Mouse (Mus musculus) right cerebral cortex, adult 2 months (tissue): Measurements from ENCODE around the gene Arhgap45.

Experiments
- DNase-seq, 2 experiments: peaks; one replicate each; pipeline ENCODE4 v3.0.0; 2021 to 2022; ENCODE audit warnings: low spot score in 2 of 2

The Arhgap45 gene

DNA sequence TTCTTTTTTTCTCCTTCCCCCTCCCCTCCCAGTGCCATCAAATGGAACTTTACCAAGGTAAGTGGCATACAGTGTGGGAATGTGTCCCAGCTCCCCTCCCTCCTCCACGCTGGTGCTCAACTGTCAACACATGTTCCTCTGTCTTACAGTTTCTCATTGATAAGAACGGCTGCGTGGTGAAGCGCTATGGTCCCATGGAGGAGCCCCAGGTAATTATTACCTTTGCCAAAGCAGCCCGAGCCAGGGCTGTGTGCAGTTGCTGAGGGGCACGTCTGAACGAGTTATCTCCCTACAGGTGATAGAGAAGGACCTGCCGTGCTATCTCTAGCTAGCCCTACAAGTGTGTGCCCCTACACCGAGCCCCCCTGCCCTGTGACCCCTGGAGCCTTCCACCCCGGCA is 39.4 kb downstream of the Arhgap45 start:
- no peak for DNase-seq

DNA sequence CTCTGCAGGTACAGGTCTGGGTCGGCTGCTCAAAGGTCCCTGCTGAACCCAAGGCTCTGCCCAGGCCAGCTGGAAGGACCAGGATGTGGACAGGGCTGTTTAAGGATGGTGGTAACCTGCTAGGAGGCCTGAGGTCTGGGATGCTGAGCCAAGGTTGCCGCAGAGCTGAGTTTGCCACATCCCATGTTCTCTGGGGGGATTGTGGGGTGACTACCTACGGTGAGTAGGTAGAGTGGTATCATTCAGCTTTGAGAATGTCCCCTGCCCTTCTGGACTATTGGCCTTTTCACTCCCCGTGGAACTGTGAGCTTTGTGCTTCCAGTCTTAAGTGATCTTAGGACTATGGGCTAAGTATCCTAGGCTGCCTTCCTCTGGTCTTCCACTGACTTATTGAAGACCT is 40.1 kb downstream of the Arhgap45 start:
- DNase-seq, result no peak

DNA sequence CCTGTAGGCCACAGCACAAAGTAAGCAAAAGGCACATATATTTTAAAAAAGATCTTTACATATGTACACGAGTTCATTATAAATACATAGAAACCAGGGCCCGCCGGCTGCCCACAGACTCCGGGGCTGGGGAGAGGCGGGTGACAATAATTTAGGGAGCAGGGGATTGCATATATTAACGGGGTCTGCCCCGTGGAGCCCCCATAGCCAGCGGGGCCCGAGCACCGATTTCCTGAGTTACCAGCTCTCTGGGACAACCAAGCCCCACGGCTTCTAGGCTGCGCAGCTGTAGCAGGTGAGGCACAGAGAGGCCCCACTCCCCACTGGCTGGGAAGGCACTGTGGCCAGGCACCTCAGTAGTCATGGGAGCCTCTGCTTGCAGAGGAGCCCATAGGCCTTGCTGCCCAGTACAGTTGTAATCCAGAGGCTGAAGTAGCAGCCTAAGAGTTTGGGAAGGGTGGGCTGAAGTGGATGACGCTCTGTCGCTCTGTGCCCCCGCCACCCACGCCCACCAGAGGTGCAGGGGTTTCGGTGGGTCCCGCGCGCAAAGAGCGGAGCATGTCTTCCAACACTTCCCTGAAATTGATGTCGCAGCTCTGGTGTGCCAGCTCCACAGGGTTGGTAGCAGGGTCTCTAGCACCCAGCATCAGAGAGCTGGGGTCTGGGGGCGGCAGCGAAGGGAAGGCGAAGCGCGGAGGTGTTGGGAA is 40.7 kb downstream of the Arhgap45 start:
- DNase-seq, result no peak

DNA sequence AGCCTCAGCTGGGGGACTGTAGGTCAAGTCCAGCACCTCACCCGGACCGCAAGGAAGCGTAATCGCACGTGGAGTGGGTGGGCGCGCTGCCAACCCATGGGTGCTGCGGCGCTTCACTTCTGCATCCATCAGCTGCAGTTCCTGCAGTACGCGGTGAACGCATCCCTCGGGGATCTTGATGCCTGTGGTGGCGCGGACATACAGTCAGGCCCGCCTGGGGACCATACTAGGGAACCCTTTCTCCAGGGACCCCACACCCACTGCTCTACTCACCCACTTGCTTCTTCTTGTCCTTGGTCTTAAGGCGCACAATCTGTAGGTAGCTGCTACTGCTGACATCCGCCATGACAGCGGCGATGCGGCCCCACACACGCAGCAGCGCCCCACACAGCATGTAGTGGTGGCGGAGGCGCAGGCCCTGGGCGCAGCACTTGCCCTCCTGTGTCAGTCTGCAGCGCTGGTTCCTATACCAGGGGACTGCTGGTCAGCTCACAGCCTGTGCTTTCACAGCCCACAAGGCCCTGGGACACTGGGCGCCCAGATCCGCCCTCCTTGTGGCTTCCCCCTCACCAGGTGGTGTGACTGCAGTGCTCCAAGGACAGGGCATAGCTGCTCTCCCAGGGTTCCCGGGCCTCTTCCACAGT is 41.4 kb downstream of the Arhgap45 start:
- no peak for DNase-seq

DNA sequence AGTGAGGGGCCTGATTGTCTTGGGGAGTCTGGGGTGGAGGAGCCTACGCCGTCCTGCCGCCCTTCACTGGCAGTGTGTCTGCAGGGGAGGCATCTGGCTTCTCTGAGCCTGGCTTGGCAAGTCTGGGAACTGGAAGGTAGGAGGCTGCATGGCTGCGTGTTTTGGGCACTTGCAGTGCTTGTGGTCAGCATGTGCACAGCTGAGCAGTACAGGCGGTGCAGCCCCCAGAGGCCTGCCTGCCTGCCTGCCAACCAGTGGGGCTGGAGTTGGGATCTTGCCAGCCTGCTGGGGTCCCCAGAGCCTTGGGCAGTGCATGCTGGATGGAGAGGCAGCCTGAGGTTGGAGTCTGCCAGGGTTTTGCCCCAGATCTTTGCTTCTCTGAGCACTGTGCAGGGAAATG is 46.7 kb downstream of the Arhgap45 start:
- no peak for DNase-seq

DNA sequence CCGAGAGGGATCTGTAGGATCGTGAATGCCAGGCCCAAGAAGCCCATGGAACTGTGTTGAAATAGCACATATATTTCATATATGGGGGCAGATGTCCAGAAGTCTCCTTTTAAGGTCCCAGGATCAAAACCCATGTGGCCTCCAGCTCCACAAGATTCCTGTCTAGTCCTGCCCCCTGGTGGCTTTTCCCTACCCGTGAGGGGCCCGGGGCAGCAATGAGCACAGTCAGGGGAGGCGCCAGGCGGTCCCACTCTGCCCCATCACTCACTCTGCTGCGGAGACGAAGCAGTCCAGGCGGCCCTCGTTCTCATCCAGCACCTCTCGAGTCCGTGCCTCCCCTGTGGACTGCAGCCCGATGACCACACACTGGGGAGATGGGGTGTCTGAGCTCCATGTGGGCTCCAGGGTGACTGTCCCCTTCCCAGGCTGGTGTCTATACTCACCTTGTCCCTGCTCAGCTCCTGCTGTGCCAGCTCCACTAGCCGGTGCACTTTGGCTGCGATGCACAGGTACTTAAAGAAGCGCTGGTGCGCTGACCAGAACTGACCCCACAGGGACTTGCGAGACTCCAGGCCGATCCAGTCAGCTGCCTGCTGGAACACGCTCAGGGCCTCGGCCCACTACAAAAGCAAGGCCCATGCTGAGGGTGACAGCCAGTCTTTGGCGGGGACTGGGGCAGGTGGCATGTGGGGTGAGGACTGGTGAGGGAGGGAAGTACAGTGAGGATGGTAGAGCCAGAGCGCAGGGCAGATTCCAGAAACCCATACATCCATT is 47.6 kb downstream of the Arhgap45 start:
- no peak for DNase-seq

DNA sequence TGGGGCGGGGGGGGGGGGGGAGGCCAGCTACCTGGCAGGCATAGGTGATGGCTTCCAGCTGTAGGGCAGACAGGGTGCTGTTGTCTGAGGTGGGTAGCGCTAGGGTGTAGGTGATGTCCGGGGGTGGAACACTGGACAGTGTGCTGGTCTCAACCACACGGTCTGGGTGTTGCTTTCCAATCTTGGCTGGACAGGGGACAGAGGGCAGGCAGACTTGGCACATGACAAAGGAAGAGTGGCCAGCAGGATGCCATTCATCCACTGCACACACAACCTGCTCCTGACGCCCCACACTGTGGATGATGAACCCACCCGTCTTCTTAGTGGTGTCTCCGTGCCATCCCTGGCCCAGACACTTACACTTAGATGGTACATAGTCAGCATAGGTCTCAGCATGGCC is 52.8 kb downstream of the Arhgap45 start:
- no peak for DNase-seq

DNA sequence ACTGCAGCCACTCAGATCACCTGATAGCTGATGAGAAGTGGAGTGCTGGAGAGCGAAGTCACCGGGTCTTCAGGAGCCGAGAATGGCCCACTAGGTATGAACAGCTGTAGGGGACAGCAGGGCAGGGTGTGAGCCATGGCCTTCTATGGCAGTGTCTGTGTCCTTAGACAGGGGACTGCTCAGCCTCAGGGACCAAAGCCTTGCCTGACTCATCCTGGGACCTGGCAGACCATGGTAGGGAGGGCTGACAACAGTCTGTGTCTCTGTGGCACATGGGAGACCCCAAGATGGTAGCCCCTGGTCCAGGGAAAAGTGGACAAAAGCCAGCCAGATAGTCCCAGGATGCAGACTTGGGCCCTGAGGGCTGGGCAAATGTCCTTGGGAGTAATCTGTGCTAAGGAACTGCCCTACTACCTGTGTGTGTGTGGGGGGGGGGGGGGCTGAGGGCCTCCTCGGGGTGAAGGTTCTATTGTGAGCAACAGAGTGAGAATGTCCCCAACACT is 53.5 kb downstream of the Arhgap45 start:
- DNase-seq, result no peak

DNA sequence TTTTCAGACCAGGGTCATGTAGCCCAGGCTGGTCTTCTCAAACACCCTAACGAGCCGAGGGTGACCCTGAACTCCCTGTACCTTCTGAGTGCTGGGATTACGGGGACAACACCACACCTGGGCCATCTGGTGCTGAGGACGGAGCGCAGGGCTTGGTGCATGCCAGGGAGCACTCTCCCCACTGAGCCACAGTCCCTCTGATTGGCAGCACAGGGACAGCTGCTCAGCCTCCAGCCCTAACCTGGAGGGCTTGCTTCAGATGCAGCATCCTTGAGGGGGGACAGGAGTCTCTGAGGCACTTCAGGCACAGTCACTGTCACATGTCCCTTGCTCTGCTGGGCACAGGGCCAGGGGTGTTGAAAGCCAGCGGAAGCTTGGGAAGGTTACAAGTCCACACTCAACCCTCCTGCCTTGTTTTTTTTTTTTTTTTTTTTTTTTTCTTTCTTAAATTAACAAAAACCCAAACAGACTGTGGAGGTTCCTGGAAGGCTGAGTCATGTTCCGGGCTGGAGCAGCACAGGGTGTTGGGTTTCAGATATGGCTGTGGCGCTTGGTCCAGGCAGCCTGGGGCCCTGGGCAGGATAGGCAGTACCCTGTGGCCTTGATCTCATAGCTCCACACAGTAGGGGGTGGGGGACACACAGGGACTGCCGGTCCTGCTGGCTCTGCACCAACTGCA is 54.5 kb downstream of the Arhgap45 start:
- DNase-seq, result peak; percentile 73 to 74

DNA sequence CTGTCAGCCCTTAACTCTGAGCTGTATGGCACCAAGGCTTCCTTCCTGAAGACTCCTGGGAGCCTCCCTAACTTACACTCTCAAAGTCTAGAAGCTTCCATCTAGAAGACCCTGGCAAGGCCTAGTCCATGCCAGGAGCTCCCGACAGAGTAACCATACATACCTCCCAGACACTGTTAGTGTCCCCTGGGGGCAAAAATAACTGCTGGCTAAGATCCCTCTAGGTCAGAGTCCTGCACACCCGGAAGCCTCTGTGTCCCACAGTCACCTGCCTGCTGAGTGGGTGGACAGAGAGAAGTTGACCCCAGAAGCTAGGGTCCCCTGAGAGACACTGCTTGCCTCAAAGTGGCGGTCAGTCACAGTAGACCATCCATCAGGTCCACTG is 55.1 kb downstream of the Arhgap45 start:
- no peak for DNase-seq

DNA sequence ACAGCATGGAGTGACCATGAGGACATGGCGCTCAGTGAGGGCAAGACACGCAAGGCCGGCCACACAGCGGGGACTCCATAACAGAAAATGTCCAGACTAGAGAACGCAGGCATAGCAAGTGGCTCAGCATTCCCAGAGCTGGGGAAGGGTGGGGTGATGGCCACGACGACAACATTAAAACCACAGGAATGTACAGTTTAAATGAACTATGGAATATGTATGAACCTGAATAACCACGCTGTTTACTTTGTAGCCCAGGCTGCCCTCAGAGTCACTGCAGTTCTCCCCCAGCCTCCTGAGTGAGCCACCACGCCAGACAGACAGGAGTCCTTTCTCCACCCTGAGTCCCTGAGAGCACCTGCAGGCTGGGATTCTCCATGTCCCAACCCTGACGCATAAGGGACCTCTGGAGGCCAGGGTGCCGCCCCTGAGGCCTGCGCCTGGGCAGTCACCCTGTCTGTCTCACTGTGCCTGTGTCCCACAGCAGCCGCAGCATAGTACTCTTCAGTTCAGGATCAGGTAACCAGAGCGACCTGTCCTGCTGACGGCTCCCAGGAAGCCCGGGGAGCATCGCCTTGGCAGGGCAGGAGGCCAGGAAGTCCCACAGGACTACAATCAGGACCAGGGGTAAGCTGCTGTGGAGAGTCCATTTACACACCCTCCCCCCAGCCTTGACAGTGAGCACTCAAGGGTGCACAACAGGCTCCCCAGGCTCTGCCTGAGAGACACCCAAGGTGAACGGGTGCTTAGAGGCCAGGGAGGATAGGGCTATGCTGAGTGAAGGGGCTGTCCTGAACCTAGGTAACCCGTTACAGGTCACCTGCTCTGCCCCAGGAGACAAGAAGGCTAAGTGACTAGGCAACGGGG is 56.4 kb downstream of the Arhgap45 start:
- DNase-seq, result no peak

DNA sequence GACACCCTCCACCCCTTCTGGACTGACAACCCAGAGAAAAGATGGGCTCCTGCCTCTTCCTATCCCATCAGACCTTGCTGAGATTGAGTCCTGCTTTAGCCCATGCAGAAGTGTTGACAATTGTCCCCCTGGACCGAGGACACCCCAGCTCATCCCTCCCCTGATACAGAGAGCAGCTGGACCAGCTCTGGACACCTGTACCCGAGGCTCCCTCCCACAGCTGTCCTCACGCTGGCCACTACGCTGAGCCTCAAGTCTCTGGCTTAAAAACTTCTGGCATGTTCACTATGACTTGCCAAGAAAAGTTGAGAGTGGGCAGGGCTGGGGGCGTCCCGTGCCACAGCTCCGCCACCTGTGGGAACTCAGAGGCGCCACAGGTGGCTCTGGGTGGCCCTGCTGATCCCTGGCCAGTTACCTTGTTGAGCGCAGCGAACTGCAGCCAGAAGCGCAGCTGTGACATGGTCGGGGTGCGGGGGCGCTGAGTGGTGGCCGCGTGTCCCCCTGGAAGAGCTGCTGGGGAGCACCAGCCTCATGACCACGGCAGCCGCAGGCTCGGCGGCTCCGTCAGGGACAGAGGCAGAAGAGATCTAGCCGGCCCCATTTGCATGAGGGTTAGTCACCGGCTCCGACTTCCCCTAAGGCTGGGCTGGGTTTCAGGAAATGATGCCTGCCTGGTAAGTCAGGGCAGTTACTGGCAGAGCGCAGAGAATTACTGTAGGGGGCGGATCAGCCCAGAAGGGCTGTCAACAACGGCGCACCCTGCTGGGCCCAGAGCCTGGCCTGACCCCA is 58.6 kb downstream of the Arhgap45 start:
- peak; percentile 31 to 49 for DNase-seq

DNA sequence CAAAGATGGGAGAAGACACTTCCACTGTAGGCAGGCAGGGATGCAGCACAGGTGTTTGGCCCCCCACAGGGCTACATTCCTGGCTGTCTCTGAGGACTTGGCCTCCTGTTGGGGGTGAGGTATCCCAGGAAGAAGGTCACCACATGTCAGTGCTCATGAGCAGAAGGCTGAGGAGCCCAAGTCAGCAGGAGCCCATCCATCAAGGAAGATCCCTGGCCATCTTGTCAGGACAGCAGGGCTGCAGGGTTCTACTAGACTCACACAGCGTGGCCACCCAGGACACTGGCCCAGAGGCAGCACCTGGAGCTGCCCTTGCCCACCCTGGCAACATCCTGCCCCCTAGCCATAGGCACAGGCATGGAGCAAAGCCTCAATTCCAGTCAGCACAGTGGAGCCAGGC is 59.5 kb downstream of the Arhgap45 start:
- no peak for DNase-seq

DNA sequence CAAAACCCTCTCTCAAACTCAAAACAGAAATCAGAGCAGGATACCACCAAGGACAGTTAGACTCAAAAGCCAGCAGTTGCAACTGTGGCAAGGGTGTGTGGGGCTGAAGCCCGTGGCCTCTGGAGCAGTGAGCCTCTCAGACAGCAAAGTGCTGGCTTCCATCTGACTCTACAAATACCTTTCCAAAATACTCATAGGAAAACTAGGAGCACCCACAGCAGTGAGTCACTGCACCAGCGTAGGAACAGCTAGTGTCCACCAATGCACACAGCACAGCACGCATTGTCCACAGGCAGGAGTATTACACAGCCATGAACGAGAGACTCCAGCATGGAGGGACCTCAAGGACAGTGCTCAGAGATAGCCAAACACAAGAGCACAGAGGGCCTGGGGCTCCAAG is 59.9 kb downstream of the Arhgap45 start:
- no peak for DNase-seq

DNA sequence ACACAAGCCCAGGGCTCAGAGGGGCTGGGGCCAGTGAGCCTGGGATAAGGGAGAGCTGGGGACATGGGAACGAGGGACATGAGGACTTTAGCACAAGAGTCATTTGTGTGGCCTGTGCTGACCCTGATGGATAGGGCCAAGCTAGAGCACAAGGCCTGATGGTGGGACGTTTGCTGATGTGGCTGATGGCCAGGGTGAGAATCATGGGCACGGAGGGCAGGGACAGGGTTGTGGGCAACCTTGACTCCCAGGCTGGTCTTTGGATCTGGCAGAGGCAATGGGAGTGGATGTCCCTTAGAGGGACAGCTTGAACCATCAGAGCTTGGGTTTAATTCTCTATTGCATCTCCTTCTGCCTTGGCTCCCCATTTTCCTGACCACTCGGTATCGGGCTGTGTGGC is 60.9 kb downstream of the Arhgap45 start:
- DNase-seq, result no peak

DNA sequence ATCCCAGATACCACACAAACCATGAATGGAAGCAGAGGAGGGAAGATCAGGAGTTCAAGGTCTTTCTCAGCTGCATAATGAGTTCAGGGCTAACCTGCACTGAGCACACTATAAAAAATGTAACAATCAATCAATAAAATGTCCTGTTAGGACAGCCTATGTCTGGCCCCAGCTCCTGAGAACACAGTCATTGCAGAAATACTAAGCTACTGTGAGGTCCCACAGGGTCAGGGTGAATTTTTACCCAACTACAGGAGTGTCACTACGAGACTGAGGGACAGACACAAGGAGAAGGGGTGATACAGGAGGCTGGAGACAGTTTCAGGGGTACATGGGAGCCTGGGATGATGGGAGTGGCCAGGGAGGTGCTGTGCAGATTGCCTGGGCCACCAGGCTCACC is 61.9 kb downstream of the Arhgap45 start:
- DNase-seq, result no peak

DNA sequence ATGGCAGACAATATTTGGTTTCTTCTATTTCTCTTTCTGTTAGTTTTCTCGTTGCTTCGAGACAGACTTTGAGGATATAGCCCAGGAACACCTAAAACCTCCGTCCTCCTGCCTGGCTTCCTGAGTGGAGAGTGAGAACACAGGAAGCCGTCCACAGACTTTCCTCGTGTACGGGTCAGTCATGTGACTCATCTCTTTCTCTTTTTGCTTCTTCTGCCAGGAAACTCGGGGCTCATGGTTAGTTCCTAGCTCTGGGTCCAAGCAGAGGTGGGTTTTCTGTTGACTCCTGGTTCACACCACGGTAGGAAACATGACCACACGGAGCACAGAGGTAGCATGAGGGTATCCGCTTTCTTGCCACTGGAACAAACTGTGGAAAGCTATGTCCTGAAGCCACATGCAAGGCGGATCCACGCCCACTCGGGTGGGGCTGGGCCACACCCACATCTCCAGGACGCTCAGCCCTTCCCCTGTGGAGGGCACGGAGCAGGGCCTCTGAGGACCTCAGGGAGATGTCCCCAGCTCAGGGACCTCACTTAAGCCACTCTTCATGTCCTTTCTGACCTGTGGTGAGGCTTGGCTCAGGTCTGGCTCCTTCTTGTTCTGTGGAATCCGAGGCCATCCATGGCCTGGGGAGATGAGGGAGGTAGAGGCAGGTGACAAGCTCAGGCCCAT is 64.1 kb downstream of the Arhgap45 start:
- no peak for DNase-seq
